Mouse (Mus musculus) monocyte, adult 59 days (primary cell): ENCODE results near the gene Pla2g4f. TPM values are rescaled to one million over a fixed set of nuclear protein-coding genes. Genes with fewer than 3 reads are reported as not detected.

ENCODE experiments used
- total RNA-seq, 2 experiments: library from RNA; stranded (reverse); gene quantifications; one replicate each; pipeline ENCODE4 v1.2.4; 2023

Gene Pla2g4f
- under 1 TPM; 0.50 to 0.97 TPM for total RNA-seq

GRCm38 (mm10) chr2:120313976-120314375 is at the start of gene Pla2g4f:
TSS of gene Pla2g4f (minus strand) at chr2:120314165.

DNA sequence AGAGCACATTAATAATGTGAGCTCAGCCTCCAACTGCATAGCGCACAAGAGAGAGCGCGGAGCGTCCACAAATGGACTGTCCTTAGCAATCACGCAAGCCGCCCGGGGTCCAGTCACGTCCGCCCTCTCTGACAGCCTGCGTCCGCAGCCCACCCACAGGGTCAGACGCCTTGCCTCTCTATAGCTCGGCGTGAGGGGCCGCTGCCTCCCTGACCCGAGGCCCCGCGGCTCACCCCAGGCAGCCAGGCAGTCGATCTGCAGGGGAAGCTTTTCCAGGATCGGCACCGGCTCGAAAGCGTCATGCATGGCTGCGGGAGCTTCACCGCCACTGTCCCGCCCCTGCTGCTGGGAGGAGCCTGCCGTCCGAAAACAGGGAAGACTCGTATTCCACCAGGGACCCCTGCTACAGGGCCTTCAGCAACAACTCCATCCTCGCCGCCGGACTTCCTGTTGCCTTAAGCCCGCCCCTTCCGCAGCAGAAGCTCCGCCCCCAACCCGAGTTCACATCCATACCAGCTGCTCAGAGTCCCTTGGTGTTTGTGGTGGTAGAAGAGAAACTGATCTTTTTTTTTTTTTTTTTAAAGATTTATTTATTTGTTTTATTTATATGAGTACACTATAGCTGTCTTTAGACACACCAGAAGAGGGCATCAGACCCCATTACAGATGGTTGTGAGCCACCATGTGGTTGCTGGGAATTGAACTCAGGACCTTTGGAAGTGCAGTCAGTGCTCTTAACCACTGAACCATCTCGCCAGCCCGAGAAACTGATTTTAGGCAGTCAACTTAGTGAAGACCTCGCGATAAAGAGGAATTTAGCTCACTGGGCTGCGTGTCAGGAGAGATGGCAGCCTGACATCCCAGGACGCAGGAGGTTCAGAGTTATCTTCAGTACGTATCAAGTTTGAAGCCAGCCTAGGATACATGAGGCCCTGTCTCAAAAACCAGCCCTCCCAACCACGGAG is 39.0 kb upstream of the Pla2g4f start, which contains the start of gene Vps39:
Gene Vps39 (minus strand): TSS at position 456 of the 965 bp plus-strand sequence.

DNA sequence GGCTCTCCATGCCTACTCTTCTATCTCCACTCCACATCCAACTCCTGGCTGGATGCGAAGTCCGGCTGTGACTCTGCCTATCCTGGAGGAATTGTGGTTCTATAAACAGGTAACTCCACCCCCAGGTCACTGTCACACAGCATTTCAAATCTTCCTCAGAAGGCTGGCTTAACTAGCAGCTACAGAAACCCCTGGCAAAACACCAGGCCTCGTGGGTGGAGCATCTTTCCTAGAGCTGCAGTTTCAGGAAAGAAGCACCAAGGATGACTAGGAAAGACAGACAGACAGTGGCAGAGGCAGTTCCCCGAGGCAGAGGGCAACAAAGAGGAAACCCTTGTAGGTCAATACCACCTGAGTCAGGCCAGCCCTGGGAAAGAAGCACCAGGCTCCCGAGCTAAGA is 25.0 kb downstream of the Pla2g4f start, which contains the start of gene Pla2g4d:
Gene Pla2g4d (minus strand): TSS at position 203 of the 400 bp plus-strand sequence.

Other genes starting within 250 kb of the Pla2g4f start
- 100 to 1,000 TPM; 178 to 188 TPM for gene Ehd4, start 159.6 kb downstream of the Pla2g4f start, total RNA-seq
- gene Pla2g4e, start 68.8 kb downstream of the Pla2g4f start, total RNA-seq: not detected
- not detected for gene Pla2g4d, start 25.0 kb downstream of the Pla2g4f start, total RNA-seq
- 10 to 100 TPM; 37.5 to 67.9 TPM for gene Vps39, start 39.0 kb upstream of the Pla2g4f start, total RNA-seq
- 10 to 100 TPM; 36.8 to 39.3 TPM for gene Ganc, start 89.7 kb upstream of the Pla2g4f start, total RNA-seq
- gene Tmem87a, start 89.9 kb upstream of the Pla2g4f start, total RNA-seq: 10 to 100 TPM; 37.7 to 42.7 TPM
- gene Capn3, start 141.9 kb upstream of the Pla2g4f start, total RNA-seq: under 1 TPM; 0.63 to 0.82 TPM
- gene Zfp106, start 249.7 kb upstream of the Pla2g4f start, total RNA-seq: 100 to 1,000 TPM; 102 to 108 TPM